Mouse (Mus musculus) gastrocnemius, postnatal 10 days (tissue): ENCODE data around the gene Cxcr1. TPM values are rescaled to one million over a fixed set of nuclear protein-coding genes. Genes with fewer than 3 reads are reported as not detected.

ENCODE experiments used
- DNase-seq: peaks from one replicate; pipeline ENCODE4 v3.0.0; 2021; ENCODE audit warnings: mixed read lengths
- long read RNA-seq, 2 experiments: library from polyadenylated mRNA; stranded (forward); transcript quantifications; one replicate each; pipeline ENCODE4 v2.0.0; 2021
- total RNA-seq, 2 experiments: library from RNA; stranded (reverse); gene quantifications; 2 replicates each; pipeline ENCODE4 v1.2.3; 2021

The Cxcr1 gene
- not detected for total RNA-seq
- long read RNA-seq, experiment 1, result 0 reads
- long read RNA-seq, experiment 2, result 0 reads

DNA sequence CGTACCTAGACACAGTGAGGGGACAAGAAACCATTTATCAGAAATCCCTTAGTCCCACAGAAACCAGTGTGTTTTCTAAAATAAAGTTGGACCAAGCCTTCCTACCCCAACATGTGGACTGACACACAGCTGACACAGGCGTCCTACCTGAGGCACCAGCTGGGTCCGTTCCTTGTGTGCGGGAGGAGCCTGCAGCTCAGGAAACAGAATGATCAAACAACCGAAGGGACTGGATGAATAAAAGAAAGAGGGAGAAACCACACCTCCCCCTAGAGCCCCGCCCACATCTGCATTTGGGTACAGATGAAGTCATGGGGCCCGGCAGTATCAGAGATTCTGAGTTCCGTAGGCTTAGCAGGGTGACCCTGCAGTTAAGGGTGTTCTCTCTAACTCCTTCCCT, at the start of gene Cxcr1:
TSS of gene Cxcr1 (minus strand) at position 187 of the 400 bp plus-strand sequence.
- DNase-seq, result no peak

DNA sequence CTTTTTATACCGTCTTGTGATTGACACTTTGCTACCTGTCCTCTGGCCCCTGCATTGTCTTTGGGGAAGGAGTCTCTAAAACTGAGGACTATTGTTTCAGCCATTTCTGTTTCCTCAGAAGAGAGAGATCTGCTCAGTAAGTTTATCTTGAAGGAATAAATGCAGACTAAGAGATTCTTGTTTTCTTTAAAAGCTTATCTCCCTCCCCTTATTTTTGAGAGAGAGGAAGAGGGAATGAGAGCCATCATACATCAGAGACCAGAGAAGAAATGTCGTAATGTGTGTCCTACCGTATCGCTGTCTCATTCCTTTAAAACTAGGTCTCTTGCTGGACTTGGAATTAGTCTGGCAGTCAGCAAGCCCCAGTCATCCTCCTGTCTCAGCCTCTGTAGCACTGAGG, 46.4 kb upstream of the Cxcr1 start:
- DNase-seq, result no peak

DNA sequence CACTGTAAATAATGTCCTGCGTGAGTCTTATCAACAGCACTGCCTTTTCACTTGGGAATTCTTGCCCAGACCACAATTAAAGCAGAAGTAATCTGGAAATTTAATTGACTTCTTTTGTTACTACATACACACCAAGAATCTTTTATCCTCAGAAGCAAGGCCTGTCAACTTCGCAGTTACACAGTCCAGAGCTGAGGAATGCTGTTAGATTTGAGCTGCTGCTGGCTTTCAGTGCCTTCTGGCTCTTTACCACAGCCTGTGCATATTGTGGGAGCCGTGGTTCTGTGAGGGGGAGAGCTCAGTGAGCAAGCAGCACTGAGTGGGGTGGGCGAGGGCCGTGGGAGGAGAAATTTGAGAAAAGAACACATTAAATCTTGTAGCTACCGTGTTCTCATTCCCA, 45.9 kb upstream of the Cxcr1 start:
- no peak for DNase-seq

DNA sequence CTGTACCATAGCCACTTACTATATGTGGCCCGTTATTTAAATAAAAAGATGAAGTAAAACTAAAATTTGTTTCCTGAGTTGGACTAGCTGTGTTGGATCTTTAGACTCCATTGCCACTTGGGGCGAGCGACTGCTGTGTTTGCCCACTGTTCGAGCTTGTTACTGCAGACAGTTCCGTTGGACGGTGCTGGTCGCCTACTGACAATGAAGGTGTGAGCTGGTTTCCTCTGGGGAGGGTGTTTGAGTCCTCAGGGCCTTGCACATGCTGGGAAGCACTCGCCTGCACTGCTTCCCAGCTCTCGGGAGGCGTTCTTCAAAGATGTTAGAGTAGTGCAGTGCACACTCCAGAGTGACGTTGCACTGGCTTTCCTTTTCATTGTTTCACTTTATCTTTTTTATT, 45.2 kb upstream of the Cxcr1 start:
- no peak for DNase-seq

DNA sequence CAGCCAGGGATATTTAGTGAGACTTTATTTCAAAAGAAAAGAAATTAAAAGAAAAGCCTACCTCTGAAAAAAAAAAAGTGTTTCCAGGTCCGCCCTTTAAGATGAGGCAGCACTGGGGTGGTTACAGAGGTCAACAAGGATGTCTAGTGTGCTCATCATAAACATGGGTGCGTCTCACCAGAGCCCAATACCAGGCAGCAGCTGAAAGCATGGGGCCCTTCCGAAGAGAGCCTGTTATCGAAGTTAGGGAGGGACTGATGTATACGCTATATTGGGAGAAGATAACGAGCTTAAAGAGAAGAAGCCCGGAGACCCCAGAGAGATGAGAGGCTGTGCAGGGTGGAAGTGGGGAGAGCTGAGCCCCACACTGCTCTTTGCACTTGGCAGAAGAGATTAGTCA, 44.7 kb upstream of the Cxcr1 start:
- no peak for DNase-seq

DNA sequence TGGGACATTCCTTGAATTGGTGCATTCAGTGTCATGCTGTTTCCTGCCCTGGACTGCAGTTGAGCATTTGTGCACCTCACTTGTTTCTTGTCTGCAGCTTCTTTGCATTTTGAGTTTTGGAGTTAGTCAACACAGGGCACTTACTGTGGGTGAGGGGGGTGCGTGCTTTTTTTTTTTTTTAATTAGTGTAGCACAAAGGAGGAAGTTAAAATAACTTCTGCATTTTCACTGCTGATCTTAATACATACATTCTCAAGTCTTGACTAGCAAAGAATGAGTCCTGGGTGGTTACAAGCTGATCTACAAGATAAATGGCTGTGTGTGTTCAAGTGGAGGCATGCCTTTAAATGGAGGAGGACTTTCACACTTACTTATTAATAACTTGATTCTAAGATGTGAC, 43.7 kb upstream of the Cxcr1 start:
- no peak for DNase-seq

DNA sequence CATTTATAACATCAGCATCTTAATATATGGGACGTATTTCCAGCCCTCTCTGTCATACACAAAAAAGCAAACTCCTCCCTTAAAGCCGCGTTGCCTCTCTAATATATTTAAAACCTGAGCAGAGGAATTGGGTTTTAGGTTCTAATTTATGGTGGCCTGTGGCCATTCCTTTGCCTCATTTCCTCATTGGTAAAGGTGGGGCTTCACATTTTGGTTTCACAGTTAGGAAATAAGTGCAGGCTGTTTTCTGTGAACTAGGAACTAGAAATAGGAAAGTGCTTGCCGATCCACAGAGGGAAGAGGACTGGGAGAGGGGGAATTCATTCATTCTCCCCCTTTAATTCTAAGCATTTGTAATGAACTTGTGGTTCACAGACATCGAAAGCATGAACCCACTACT, 43.2 kb upstream of the Cxcr1 start:
- no peak for DNase-seq

DNA sequence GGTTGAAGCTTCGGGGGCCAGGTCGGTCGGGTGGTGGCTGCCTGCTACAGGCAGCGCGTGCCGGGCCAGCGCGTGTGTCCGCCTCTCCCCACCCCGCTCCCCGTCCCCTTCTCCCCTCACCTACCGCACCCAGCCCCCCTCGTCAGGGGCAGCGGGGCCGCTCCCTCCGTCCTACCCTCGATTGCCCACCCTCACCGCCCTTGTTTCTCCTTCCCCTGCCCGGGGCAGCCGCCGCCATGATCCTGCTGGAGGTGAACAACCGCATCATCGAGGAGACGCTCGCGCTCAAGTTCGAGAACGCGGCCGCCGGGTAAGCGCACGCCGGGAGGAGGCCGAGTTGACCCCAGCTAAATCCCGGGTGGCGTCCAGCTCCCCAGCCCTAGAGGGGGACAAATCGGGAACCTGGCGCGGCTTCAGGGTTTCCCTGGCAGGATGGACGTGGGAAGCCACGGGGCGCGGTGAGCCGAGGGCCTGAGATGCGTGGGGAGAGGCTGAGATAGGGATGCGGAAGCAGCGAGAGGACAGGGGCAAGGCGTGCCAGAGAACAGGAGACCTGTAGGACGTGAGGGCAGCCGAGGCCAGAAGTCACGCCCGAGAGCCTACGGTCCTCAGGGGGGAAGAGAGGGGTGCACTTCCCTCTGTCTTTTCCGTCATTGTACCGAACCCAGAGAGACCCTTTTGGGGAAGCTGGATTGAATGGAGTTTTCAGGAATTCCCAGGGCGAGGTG, 42.3 kb upstream of the Cxcr1 start:
- peak; percentile 53 for DNase-seq

DNA sequence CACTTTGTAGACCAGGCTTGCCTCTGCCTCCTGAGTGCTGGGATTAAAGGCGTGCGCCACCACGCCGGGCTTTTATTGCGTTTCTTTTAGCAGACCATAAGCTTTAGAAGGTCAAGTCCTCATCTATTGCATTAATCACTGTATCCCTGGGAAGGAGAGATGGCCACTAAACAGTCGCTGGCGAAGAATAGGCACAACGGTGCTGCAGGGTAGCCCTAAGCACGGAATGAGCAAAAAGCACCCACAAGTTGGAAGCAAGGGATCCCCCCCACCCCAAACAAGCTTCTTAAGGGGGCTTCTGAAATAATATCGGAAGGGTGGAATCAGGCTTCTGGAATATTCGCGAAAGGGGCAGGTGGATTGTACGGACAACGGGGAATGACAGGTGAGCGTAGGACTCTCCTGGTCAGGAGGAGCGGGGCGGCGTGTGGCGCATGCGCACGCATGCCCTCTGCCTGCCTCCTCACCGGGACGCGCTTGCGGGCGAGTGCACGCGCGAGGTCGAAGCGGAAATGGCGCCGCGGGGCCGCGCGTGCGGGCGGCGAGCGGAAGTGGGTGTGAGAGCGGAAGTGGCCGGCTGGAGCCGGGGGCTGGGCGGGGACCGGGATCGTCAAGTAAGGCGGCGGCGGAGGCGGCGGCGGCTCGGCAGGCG, 41.6 kb upstream of the Cxcr1 start, which contains the start of gene Arpc2:
TSS of gene Arpc2 (plus strand) at position 147 of the 652 bp plus-strand sequence.
- DNase-seq, result peak; percentile 97

DNA sequence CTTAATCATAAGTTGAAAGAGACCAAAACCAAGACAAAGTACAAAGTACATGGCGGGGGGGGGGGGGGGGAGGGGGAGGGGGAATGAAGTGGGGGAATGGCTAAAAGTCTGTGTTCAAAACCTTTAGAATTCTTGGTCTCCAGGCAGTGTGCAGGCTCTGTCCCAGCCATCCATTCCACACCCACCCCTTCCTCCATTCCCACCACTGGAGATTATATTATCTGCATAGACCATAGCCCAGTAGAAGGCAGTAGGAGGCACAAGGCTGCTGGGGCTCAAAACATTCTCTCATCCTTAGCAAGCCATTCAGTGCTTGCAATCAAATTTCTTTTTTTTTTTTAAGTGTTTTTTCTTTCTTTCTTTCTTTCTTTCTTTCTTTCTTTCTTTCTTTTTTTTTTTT, 36.6 kb upstream of the Cxcr1 start:
- no peak for DNase-seq

DNA sequence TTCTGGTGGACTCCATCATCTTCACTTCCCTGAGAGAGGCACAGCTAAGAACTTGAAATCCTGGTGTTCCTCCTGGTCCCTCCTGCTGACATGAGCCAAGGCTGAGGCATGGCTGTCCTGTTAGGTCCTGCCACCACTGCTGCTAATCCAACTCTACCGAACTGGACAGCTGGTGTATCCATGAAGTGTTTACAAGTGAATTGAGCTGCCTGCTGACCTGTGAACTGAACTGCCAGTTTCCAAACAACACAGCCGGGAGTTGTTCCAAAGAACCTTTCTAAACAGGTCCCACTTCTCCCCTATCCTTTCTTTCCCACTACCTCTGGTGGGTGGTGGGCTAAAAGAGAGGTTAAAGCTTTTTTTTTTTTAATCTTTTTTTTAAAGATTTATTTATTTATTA, 35.5 kb upstream of the Cxcr1 start:
- no peak for DNase-seq

DNA sequence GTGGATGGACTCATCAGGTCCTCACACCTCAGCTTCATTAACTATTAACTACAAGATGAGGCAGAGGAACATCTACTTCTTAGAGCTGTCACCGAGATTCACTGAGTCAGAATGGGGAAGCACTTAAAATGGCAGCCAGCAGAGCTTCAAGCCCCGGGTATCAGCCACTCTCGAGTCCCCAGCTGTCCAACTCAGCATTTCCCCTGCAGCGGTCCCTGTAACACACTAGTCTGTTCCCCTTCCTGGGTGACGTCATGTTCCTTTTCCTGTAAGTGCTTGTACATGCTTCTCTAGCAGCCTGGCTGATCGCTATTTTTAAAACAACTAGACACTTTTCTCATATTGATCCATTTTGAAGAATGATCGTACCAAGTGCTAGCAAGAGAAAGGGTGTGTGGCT, 32.9 kb upstream of the Cxcr1 start:
- no peak for DNase-seq

DNA sequence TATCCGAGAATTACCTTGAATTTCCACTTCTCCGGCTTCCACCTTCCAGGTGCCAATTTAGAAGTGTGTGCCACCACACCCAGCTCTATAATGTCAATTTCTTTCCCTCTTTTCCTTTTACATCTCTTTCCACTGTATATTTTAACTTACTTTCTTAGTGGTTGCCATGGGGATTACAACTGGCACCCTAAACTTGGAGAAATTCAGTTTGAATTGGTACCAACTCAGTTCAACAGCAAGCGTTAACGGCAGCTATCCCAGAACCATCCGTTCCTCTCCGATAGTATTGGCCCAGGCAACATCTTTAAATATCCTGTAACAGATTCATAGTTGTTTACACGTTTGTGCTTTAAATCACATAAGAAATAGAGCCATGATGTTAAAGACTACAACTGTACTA, 25.5 kb upstream of the Cxcr1 start:
- no peak for DNase-seq

DNA sequence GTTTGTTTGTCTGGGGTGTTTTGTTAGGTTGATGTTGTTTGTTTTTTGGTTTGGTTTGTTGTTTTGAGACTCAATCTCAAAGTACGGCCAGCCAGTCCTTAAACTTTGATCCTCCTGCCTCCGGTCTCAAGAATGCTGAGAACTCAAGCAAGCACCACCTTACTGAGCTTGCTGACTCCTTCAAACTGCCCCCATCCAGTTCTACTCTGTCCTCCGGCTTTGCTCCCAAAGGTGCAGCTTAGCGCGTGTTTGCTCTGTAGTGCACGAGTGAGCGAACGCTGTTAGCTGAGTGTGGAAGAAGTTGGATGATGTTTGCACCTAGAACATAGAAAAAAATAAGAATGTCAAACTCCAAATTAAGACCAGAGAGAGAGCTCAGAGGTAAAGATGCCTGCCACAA, 14.5 kb upstream of the Cxcr1 start:
- DNase-seq, result no peak

DNA sequence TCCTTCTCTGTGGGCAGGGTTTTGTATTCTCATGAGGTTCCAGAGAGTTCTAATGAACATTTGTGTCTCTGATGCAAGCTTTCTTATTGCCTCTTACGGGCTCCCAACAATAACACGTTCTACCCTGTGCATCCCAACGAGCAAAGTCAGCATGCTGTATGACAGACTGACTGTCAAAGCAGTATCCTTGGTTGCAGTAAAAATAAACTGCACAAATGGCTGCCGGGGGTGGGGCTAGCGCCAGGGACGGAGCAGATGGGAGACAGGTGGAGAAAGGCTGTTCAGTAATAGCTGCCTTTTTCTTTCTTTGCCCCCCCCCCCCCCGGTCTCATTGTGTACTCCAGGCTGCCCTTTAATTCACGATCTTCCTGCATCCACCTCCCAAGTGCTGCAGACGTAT, 13.5 kb upstream of the Cxcr1 start:
- peak; percentile 11 for DNase-seq

DNA sequence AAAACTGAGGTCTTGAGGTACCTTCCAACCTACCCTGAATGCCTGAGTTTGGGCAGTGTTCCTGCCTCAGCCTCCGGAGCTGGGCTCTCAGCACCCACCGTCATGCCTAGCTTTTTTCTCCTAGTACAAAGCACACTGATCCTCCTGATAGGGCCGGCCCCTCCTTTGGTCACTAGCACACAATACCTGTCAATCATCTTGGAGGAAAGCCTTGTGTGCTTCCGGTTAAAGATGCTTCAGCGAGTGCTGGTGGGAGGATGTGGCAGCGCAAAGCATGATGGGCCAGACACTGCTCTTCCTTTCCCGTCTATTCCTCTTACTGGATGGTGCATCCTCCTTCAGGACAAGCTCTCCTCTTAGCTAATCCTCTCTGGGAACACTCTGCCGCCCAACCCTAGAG, 12.2 kb upstream of the Cxcr1 start:
- DNase-seq, result no peak

DNA sequence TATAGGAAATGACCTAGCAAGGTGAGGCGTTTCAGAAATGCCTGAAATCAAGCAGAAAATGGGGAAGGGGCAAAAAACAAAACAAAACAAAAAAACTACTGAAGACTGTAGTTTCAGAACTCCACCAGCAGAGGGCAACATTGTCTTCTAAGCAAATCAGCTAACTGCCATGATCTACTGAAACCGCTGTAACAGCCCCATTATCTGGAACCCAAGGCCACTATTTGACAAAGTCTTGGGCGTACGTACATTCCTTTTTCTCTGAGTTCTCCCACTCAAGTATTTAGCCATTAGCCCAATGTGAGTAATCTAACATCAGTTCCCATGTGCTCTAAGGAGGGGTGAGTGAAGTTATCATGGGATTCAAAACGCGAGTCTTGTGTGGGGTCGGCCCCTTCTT, 11.4 kb upstream of the Cxcr1 start:
- DNase-seq, result peak; percentile 16

DNA sequence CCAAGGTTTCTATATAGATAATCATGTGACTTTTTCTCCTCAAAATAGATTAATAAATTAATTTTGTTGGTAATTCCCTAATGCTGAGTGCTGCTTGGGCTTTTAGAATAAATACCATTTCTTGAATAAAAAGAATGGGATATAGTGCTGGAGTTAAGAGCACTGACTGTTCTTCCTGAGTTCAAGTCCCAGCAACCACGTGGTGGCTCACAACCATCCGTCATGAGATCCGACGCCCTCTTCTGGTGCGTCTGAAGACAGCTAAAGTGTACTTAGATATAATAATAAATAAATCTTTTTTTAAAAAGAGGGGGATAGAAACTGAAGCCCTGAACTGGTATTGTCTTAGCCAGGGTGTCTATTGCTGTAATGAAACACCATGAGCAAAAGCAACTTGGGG, 9.0 kb upstream of the Cxcr1 start:
- DNase-seq, result no peak

DNA sequence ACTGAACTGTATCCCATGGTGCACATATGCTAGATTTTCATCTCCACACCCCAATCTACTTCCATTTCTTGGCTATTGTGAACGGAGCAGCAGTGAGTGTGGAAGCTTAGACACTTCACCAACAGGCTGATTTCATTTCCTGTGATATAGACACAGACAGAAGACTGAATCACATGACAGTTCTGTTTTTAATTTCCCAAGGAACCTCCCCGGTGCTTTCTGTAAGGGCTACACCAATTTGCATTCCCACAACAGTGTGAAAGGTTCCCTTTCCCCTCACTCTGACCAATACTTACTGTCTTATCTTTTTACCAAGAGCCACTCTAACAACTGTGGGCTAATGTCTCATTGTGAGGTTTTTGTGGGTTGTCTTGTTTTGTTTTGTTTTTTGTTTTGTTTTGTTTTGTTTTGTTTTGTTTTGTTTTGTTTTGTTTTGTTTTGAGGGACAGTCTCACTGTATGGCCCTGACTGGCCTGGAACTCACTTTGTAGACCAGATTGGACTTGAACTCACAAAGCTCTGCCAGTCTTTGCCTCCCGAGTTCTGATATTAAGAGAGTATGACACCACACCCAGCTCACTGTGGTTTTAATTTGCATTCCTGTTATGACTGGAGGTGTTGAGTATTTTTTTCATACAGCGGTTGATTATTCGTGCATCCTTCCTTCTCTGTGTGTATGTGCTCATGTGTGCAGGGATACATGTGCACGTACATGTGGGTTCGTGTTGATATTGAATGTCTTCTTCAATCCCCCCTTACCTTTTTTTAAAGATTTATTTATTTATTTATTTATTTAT, 6.8 kb upstream of the Cxcr1 start:
- no peak for DNase-seq

DNA sequence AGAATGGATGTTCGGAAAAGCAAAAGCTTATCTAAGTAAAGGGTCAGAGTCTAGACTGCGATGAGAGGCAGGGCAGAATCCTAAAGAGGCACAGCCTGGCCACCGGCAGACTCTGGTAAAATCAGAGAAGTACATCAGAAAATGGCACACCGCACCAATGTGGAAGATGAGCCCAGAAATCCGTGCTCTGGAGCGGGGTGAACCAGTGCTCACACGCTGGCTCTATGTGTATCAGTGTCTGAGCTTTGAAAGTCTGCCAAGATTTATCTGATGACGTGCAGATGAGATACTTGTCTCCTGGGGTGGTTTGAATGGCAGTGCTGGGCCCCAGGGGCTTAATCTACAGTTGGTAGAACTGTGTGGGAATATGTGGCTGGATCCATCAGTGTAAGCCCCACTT, 4.6 kb upstream of the Cxcr1 start:
- DNase-seq, result no peak

DNA sequence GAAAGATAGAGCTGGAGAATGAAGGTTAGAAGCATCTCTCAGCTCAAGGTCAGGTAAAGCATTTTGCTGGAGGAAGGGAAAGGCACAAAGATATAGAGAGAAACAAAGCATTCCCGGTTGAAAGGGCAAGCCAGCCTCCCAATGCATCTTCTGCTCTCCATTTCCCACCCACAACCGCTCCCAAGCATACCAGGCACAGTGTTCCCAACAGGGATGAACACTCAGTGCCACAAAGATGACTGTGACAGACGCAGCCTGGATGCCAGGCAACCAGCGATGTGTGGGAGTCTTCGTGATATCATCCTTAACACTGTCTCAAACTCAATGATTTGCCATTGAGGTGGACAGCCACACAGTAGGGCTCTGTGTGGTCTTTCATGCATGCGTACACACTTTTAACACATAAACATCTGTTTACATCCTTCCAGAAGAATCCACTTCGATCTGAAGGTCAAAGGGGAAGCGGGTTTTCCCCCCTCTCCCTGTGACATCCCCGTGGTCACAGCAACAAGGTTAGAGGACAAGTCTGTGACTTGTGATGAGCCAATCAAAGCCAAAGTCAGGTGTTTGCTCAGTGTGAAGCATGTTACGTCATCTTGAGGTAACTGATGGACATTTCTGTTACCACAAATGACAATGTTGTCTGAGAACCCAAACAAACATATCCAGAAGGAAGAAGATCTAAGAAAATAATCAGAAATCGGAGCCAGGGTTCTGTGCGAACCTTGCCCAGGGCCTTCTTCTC, 3.5 kb upstream of the Cxcr1 start:
- DNase-seq, result no peak

DNA sequence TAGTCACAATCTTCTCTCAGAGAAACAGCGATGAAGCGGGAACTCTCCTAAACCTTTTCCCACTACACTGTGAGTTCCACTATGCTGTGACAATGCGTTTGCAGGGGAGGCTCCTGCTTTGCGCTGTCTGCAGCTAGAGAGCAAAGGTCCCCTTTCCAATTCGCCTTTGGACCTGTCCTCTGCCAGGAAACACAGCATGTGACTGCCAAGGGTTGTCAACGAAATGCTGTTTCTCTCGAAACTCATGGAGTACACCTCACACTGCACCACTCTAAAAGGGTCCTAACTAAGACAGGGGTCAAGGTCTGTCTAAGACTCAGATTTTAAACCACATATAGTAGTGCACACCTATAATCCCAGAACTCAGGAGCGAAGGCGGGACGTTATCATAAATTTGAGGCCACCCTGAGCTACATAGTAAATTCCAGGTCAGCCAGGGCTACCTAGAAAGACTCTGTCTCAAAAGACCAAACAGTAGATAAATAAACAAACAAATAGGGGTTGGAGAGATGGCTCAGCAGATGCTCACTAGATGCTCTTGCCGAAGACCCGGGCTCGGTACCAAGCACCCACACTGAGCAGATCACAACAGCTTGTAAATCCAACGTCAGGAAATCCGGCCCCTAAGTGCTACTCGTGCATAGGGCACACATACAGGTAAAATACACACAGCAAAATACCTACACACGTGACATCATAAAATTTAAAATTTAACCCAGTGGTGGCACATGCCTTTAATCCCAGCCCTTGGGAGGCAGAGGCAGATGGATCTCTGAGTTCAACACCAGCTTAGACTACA, 2.4 kb upstream of the Cxcr1 start:
- DNase-seq, result no peak
